Mouse (Mus musculus) urinary bladder, postnatal 36 days (tissue): ENCODE data around the gene Abo.

Experiments used
- DNase-seq, 2 experiments: peaks; one replicate each; pipeline ENCODE4 v3.0.0; 2022; ENCODE audit warnings: low spot score in 2 of 2, mixed read lengths in 1 of 2

The Abo gene

GRCm38 (mm10) chr2:26870666-26871065, 5.9 kb upstream of the Abo start:
- no peak for DNase-seq

GRCm38 (mm10) chr2:26862856-26863255, 1.9 kb downstream of the Abo start:
- DNase-seq, result no peak

GRCm38 (mm10) chr2:26847706-26848105, 17.1 kb downstream of the Abo start:
- peak in 1 of 2 experiments; percentile 13 for DNase-seq

GRCm38 (mm10) chr2:26832478-26832877, 32.3 kb downstream of the Abo start:
- no peak for DNase-seq

GRCm38 (mm10) chr2:26828047-26828446, 36.7 kb downstream of the Abo start:
- DNase-seq, result no peak

- DNase-seq, result no peak
Measured at GRCm38 (mm10) chr2:26827261-26827975, 37.4 kb downstream of the Abo start.
